Mouse (Mus musculus) embryo, embryonic 10.5 days (tissue): Measurements from ENCODE around the gene Mybph.

ENCODE experiments used
- DNase-seq: peaks from one replicate; pipeline ENCODE4 v3.0.0-alpha.2; 2015; ENCODE audit warnings: low spot score

The Mybph gene

GRCm38 (mm10) chr1:134184089-134184488, 9.2 kb upstream of the Mybph start:
- DNase-seq: no peak

DNA sequence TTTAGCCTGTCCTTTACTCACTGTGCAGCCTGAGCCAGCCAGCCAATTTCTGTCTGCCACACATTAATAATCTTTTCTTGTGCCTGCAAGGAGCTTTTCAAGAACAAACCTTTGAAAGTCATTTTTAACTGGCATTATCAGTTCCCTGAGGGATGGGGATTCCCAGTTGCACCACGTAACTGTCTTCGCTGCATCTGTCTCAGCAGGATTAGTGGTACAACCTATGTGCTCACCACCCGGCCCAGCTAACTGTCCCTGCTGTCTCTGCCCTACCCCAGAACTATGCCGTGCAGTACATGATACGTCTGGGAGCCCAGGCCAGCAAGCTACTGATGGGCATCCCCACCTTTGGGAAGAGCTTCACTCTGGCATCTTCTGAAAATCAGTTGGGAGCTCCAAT, 5.0 kb upstream of the Mybph start:
- no peak for DNase-seq

GRCm38 (mm10) chr1:134188989-134189729, 4.1 kb upstream of the Mybph start:
- DNase-seq: no peak

DNA sequence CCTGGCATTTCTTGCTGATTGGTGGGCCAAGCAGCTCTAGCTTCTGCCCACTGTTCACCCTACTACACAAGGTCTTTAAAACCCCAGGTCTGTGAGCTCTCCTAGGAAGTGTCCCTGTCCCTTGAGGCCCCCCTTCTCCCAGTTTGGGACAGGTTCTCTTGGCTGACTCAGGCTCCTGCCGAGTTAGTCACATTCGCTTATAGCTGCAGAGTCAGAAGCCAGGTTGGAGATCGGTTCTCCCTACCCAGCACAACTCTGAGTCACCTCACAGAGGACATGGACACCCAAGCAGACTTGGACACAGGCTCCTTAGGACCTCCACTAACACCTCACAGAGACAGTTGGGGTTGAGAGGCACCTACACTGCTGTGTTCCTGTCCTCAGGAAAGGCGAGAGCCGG, 2.1 kb upstream of the Mybph start:
- no peak for DNase-seq

DNA sequence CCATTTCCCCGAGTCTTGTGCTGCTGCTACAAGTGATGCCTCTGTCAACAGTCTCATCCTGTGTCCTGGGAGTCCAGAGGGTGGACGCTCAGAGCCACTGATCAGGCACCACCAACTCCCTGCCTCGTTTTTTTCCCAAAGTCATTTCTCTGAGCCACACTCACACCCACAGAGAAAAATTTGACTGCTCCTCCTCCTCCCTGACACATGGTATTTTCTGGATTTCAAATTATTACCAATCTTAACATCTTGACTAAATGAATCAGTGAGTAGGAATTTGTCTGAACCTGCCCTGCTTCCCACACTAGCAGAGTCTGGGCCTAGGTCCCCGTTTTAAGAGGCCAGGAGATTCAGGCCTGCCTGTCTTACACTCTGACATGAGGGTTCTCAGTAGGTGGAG, 1.2 kb upstream of the Mybph start:
- DNase-seq: no peak

- no peak for DNase-seq
These were observed 488 bp downstream of the Mybph start for GRCm38 (mm10) chr1:134193674-134194197.

DNA sequence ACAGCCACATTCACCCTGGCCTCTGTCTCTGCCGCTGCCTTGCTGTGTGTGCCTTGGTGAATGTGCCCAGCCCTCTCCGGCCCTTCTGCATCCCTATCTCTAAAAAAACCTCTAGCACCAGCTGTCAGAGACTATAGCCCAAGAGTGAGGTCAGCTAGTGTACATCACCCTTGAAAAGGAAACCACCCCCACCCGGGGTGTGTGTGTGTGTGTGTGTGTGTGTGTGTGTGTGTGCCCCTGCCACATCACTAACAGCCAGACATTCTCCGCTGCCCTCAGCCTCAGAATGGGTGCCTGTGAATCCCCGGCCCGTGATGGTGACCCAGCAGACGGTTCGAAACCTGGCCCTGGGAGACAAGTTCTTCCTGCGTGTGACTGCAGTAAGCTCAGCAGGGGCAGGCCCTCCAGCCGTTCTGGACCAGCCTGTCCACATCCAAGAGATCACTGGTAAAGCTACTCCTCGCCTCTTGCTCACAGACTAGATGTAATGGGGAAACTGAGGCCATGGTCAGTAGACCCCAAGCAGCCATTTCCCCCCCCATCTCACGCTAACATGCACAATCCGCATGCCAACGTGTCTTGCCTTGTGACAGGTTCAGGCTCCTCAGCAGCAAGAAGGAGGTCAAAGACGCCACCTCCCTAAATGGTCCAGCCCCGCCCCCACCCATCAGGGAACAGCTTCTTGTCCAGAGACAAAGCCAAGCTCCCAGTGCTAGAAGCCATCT, 1.2 kb downstream of the Mybph start:
- DNase-seq: no peak

DNA sequence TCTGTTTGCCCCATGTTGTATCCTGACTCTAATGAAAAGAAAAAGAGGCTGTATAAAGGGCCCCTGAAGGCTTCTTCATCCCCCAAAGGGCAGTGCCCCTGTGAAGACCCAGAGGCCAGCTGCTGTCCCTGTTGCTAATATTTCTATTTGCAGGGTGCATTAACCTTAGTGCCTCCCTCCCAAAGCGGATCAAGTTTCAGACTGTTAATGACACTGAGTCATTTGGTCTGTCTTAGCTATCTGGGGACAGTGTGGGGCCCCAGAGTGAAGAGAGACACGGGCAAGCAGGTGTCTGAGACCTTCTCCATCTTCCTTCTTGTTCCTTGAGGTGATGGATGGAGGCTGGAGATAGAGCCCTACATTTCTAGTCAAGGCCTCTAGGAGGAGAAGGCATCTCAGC, 1.9 kb downstream of the Mybph start:
- no peak for DNase-seq

- no peak for DNase-seq
These were observed 2.3 kb downstream of the Mybph start for GRCm38 (mm10) chr1:134195571-134195970.

DNA sequence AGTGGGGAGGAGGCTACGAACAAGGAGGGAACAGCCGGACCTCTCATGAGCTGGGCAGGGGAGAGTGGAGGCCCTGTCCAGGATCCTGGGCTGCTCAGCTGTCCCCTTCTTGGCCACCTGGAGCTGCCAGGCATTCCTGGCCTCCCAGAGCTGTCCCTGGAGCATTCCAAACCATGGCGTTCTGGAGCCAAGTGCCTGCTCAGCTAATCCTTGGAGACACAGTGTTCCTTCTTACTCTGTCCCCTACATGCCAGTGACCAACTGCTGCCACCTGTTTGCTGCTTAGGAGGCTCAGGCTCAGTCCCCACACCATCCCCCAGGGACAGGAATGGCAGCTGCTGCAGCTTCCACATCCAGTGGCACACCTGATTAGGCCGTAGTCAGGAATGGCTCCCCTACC, 2.7 kb downstream of the Mybph start:
- no peak for DNase-seq

DNA sequence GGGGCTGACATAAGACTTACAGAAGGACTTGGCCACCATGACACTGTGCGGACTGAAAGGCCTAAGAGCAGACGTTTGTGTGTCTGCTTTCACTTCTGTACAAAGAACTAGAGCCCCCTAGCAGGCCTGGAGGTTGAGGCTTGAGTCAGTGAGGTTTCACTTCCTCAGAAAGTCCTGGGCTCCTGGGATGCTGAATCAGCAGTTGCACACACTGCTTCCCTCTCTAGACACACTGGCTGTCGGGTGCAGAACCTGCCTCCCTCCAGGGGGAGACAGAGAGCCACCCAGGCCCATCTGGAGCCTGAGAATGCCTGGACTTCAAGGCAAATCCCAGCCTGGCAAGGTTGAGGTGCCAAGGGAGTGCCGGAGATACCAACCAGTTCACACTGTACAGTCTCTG, 3.1 kb downstream of the Mybph start:
- DNase-seq: peak; percentile 31

- DNase-seq: no peak
These were observed 4.2 kb downstream of the Mybph start for GRCm38 (mm10) chr1:134197325-134197982.

DNA sequence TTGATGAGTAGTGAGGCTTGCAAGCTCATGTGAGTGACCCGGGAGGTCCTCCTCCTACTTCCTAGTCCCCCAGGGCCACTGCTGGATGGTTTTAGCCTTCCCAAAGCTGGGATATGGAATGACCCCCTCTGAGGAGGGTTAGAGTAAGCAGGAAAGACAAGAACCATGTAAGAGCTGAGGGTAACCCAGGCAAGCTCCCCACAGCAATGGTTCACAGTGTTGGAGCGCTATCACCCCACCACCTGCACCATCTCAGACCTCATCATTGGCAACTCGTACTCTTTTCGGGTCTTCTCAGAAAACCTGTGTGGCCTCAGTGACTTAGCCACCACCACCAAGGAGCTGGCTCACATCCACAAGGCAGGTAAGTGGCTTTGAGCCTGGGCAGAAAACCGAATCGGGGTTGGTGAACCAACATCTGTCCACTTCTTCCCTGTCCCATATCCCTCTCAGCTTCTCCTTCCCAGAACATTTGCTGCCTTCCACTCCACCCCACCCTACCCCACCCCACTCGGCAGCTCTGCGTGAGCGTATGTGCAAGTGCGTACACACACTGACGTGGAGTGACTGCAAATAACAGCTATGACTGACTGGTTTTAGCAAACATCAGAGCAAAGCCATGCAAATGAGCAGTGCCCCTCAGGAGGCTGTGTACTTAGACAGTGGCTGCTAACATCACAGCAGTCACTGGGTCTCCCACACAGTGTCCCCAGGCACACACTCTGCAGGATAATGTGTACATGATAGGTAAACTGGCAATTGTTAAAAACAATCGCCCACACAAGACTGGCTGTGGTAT, 5.1 kb downstream of the Mybph start:
- no peak for DNase-seq

GRCm38 (mm10) chr1:134200481-134200880, 7.2 kb downstream of the Mybph start:
- DNase-seq: no peak

- DNase-seq: no peak
These were observed 7.9 kb downstream of the Mybph start for GRCm38 (mm10) chr1:134200998-134201686.

DNA sequence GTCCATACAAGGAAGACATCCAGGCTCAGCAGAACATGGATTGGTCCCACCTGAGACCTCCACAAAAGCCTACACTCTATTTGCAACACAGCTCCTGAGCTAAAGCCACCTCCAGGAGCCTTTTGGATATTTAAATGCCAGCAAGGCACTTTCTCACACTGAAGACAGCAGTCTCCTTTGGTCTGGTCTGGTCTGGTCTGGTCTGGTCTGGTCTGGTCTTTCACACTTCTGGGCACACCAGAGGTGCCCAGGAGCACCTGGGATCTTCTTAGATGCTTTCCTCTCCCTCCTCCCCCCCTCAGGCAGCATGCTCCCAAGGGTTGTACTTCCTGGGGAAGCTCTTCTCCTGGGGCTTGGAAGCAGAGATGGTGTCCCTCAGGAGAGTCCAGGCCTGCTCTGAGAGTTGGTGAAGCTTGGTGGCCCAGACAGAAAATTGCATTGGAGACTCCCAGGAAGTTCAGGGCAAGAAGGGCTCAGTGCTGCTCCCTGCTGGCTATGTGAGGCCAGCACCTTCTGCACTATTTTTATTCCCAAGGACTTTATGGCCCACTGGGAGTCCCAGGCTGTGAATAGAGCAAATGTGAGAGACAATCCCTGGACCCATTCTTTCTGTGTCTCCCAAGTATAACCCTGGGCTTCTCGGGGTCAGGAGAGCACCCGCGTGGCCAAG, 8.6 kb downstream of the Mybph start:
- DNase-seq: peak; percentile 71

DNA sequence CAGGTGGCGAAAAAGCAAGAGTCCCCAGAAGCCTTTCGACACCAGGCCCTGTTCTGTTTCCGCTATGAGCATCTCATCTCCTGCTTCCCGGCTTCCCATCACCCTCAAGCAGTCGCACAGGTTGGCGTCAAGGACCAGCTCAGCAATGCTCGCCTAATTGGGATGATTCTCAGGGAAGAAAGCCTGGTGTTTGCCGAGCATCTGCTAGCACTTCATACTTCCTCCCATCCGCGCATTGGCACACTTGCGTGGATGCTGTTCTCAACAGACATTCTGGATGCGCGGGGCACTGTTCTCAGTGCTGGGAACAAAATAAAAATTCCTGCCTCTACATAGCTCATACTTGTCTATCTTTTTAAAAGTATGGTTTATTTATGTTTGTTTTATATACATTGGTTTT, 11.0 kb downstream of the Mybph start:
- DNase-seq: no peak

DNA sequence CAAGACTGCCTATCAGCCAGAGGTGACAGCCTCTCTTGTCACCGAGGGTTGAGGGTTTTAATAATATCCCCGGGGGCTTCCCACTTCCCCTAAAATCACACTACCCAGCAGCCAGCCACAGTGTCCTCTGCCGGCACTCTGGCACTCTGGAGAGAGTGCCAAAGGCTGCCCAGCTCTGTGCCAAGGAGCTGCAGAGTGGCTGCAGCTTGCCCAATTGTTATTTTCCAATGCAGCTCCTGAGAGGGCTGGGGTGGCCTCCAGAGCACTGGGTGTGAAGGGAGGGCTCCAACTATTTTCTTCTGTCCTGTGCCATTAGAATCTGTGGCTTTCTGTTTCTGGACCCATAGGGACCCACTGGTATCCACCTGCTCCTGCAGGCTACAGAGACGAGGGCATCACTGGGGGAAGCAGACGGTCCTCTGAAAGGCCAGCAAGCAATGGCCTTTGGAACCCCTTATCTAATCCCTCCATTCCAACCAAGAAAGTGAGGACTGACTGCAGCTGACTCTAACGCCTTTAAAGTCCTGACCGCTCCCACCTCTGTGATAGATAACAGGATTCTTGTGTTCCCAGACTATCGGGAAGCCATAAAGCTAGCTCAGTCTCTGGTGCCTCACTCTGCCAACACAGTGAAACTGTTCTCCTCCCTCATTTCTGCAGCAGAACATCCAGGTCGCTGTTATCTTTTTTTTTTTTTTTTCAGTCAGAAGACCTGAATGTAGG, 12.2 kb downstream of the Mybph start:
- no peak for DNase-seq

DNA sequence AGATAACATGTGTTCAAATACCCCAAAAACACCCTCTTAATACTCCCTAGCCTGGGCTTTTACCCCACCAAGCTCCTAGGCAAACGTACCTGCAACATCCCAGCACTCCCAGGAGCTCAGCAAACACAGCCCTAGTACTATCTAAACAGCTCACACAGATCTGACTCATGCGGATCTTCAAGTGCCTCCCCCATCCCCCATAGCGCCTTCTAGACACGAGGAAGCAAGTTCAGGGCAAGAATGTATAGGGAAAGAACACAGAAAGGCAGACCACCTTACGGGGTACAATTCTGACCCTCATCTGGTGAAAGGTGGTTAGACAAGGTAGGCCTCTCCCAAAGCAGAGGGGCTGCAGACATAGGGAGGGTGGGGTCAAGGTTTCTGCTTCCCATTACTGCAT, 12.8 kb downstream of the Mybph start:
- DNase-seq: no peak

GRCm38 (mm10) chr1:134210179-134210755, 17.0 kb downstream of the Mybph start:
- no peak for DNase-seq
